Mouse (Mus musculus): ENCODE results near the gene Pdgfra. TPM values are rescaled to one million over a fixed set of nuclear protein-coding genes. Genes with fewer than 3 reads are reported as not detected.

Pdgfra gene
- polyA plus RNA-seq, 1 experiment from 2014 or later, result 65.0 TPM

- H3K36me3 ChIP-seq, result peaks cover 6% of the 10 kb centered on the region; the same call in 1 of the 2 replicates
- peaks cover 13% of the 10 kb centered on the region for H3K27me3 ChIP-seq
- WGBS, result under 1% methylated on average over 21 of the region's 21 CpGs
- H3K4me2 ChIP-seq (replicated peaks), result peak overlapping the region; percentile 81
- H3K4me3 ChIP-seq (replicated peaks), result peak overlapping the region; percentile 66
- ATAC-seq (ENCODE audit: insufficient number of reproducible peaks, low FRiP score, low TSS enrichment, low read depth), result no peak
- no peaks in the 10 kb centered on the region for H3K9me3 ChIP-seq (replicated peaks)
- peaks cover 36% of the 10 kb centered on the region for H3K4me1 ChIP-seq
- H3K27ac ChIP-seq (replicated peaks), result peak overlapping the region; percentile 88
- H3K9ac ChIP-seq, result peak overlapping the region; percentile 59
Measured at GRCm38 (mm10) chr5:75156554-75157036, 4.5 kb downstream of the Pdgfra start.

- Histone ChIP-seq H3K9ac (peak overlapping the region; percentile 59), H3K27ac (replicated peaks) (peak overlapping the region; percentile 88)
- WGBS, result 0% methylated on average over 3 of the region's 3 CpGs
Measured at GRCm38 (mm10) chr5:75157038-75157437, 4.9 kb downstream of the Pdgfra start.

GRCm38 (mm10) chr5:75160530-75161170 is 8.6 kb downstream of the Pdgfra start:
- Histone ChIP-seq H3K27ac (replicated peaks) (no peak overlapping the region; the same call in 1 of the 2 replicates), H3K4me2 (replicated peaks) (no peak overlapping the region), H3K4me3 (replicated peaks) (no peak overlapping the region), H3K36me3 (peaks cover 44% of the 10 kb centered on the region), H3K4me1 (peaks cover 49% of the 10 kb centered on the region), H3K9ac (no peak overlapping the region), H3K9me3 (replicated peaks) (no peaks in the 10 kb centered on the region), H3K27me3 (no peaks in the 10 kb centered on the region)
- ATAC-seq (ENCODE audit: insufficient number of reproducible peaks, low FRiP score, low TSS enrichment, low read depth), result no peak
- WGBS, result 63% methylated on average over 12 of the region's 12 CpGs

More at GRCm38 (mm10) chr5:75157038-75157437, 4.9 kb downstream of the Pdgfra start:
- Histone ChIP-seq H3K4me3 (replicated peaks) (peak overlapping the region; percentile 66), H3K36me3 (peaks cover 10% of the 10 kb centered on the region; the same call in 1 of the 2 replicates), H3K4me1 (peaks cover 39% of the 10 kb centered on the region), H3K27me3 (peaks cover 13% of the 10 kb centered on the region), H3K9me3 (replicated peaks) (no peaks in the 10 kb centered on the region), H3K4me2 (replicated peaks) (peak overlapping the region; percentile 81)
- ATAC-seq (ENCODE audit: insufficient number of reproducible peaks, low FRiP score, low TSS enrichment, low read depth), result no peak

GRCm38 (mm10) chr5:75161586-75161985 is 9.5 kb downstream of the Pdgfra start:
- H3K4me1 ChIP-seq, result peaks cover 49% of the 10 kb centered on the region
- WGBS, result 78% methylated on average over 6 of the region's 6 CpGs
- no peak overlapping the region for H3K4me2 ChIP-seq (replicated peaks)
- H3K27ac ChIP-seq (replicated peaks), result no peak overlapping the region
- H3K36me3 ChIP-seq, result peaks cover 53% of the 10 kb centered on the region
- H3K9me3 ChIP-seq (replicated peaks), result no peaks in the 10 kb centered on the region
- no peak overlapping the region for H3K9ac ChIP-seq
- H3K27me3 ChIP-seq, result no peaks in the 10 kb centered on the region
- ATAC-seq (ENCODE audit: insufficient number of reproducible peaks, low FRiP score, low TSS enrichment, low read depth), result no peak
- H3K4me3 ChIP-seq (replicated peaks), result no peak overlapping the region

- H3K9me3 ChIP-seq (replicated peaks), result no peaks in the 10 kb centered on the region
- H3K27ac ChIP-seq (replicated peaks), result 0 out of 2 replicates have a peak overlapping the region, but pooled peaks have one; percentile 2
- no peak overlapping the region for H3K4me2 ChIP-seq (replicated peaks)
- H3K36me3 ChIP-seq, result peaks cover 70% of the 10 kb centered on the region
- no peak overlapping the region for H3K4me3 ChIP-seq (replicated peaks)
- WGBS, result 74% methylated on average over 23 of the region's 23 CpGs
- H3K9ac ChIP-seq, result no peak overlapping the region
- no peaks in the 10 kb centered on the region for H3K27me3 ChIP-seq
- peaks cover 39% of the 10 kb centered on the region for H3K4me1 ChIP-seq
- ATAC-seq (ENCODE audit: insufficient number of reproducible peaks, low FRiP score, low TSS enrichment, low read depth), result no peak
Measured at GRCm38 (mm10) chr5:75163289-75163951, 11.3 kb downstream of the Pdgfra start.

GRCm38 (mm10) chr5:75164688-75165087 is 12.6 kb downstream of the Pdgfra start:
- Histone ChIP-seq H3K36me3 (peaks cover 79% of the 10 kb centered on the region), H3K4me2 (replicated peaks) (no peak overlapping the region), H3K27ac (replicated peaks) (no peak overlapping the region), H3K4me3 (replicated peaks) (no peak overlapping the region), H3K27me3 (no peaks in the 10 kb centered on the region), H3K4me1 (peaks cover 30% of the 10 kb centered on the region), H3K9ac (no peak overlapping the region), H3K9me3 (replicated peaks) (no peaks in the 10 kb centered on the region)
- WGBS, result 70% methylated on average over 4 of the region's 4 CpGs
- ATAC-seq (ENCODE audit: insufficient number of reproducible peaks, low FRiP score, low TSS enrichment, low read depth), result no peak

GRCm38 (mm10) chr5:75169837-75170236 is 17.7 kb downstream of the Pdgfra start:
- Histone ChIP-seq H3K9ac (no peak overlapping the region), H3K4me1 (no peaks in the 10 kb centered on the region), H3K36me3 (peaks cover 83% of the 10 kb centered on the region), H3K4me3 (replicated peaks) (no peak overlapping the region), H3K27ac (replicated peaks) (no peak overlapping the region), H3K4me2 (replicated peaks) (no peak overlapping the region), H3K27me3 (no peaks in the 10 kb centered on the region), H3K9me3 (replicated peaks) (no peaks in the 10 kb centered on the region)
- ATAC-seq (ENCODE audit: insufficient number of reproducible peaks, low FRiP score, low TSS enrichment, low read depth), result no peak
- 87% methylated on average over 6 of the region's 6 CpGs for WGBS

- Histone ChIP-seq H3K36me3 (peaks cover 82% of the 10 kb centered on the region), H3K9ac (no peak overlapping the region), H3K4me3 (replicated peaks) (no peak overlapping the region), H3K27ac (replicated peaks) (no peak overlapping the region), H3K4me1 (no peaks in the 10 kb centered on the region), H3K9me3 (replicated peaks) (no peaks in the 10 kb centered on the region), H3K4me2 (replicated peaks) (no peak overlapping the region), H3K27me3 (no peaks in the 10 kb centered on the region)
- 85% methylated on average over 10 of the region's 10 CpGs for WGBS
- ATAC-seq (ENCODE audit: insufficient number of reproducible peaks, low FRiP score, low TSS enrichment, low read depth), result no peak
Measured at GRCm38 (mm10) chr5:75171859-75172258, 19.8 kb downstream of the Pdgfra start.

- Histone ChIP-seq H3K27me3 (no peaks in the 10 kb centered on the region), H3K4me1 (no peaks in the 10 kb centered on the region), H3K9me3 (replicated peaks) (no peaks in the 10 kb centered on the region), H3K9ac (no peak overlapping the region), H3K4me3 (replicated peaks) (no peak overlapping the region), H3K4me2 (replicated peaks) (no peak overlapping the region), H3K27ac (replicated peaks) (no peak overlapping the region), H3K36me3 (peaks cover 80% of the 10 kb centered on the region)
- WGBS, result 87% methylated on average over 10 of the region's 10 CpGs
- ATAC-seq (ENCODE audit: insufficient number of reproducible peaks, low FRiP score, low TSS enrichment, low read depth), result no peak
Measured at GRCm38 (mm10) chr5:75179249-75179648, 27.2 kb downstream of the Pdgfra start.

- Histone ChIP-seq H3K27ac (replicated peaks) (no peak overlapping the region), H3K9ac (no peak overlapping the region), H3K27me3 (no peaks in the 10 kb centered on the region), H3K4me1 (no peaks in the 10 kb centered on the region), H3K4me3 (replicated peaks) (no peak overlapping the region), H3K36me3 (peaks cover 76% of the 10 kb centered on the region), H3K4me2 (replicated peaks) (no peak overlapping the region), H3K9me3 (replicated peaks) (no peaks in the 10 kb centered on the region)
- WGBS, result 75% methylated on average over 12 of the region's 12 CpGs
- ATAC-seq (ENCODE audit: insufficient number of reproducible peaks, low FRiP score, low TSS enrichment, low read depth), result no peak
Measured at GRCm38 (mm10) chr5:75179726-75180290, 27.7 kb downstream of the Pdgfra start.

GRCm38 (mm10) chr5:75183653-75184052 is 31.6 kb downstream of the Pdgfra start:
- Histone ChIP-seq H3K4me3 (replicated peaks) (no peak overlapping the region), H3K9ac (no peak overlapping the region), H3K36me3 (peaks cover 74% of the 10 kb centered on the region), H3K4me1 (no peaks in the 10 kb centered on the region), H3K4me2 (replicated peaks) (no peak overlapping the region), H3K27ac (replicated peaks) (no peak overlapping the region), H3K9me3 (replicated peaks) (no peaks in the 10 kb centered on the region), H3K27me3 (no peaks in the 10 kb centered on the region)
- ATAC-seq (ENCODE audit: insufficient number of reproducible peaks, low FRiP score, low TSS enrichment, low read depth), result no peak
- WGBS, result 80% methylated on average over 6 of the region's 6 CpGs

Measured in embryonic facial prominence, embryonic 15.5 days (tissue).